Mouse (Mus musculus) central nervous system, embryonic 14 days (tissue): ENCODE measurements around the gene Itgae. TPM values are rescaled to one million over a fixed set of nuclear protein-coding genes. Genes with fewer than 3 reads are reported as not detected.

ENCODE experiments used
- polyA plus RNA-seq: library from polyadenylated mRNA; depleted of rRNA; stranded (reverse); fragments of >200 nt; gene quantifications from 2 replicates; pipeline ENCODE4 v1.2.3, GENCODE M21; 2012; rRNA removed

Itgae gene
- polyA plus RNA-seq = 0.09 and 0.15 TPM in 2 replicates

GRCm38 (mm10) chr11:73090283-73090682 is at the start of gene Itgae:
Gene Itgae, plus strand, starts transcription at chr11:73090583.

GRCm38 (mm10) chr11:73047542-73047996 is 42.8 kb upstream of the Itgae start, which contains the start of gene Ncbp3:
Gene Ncbp3, plus strand, starts transcription at chr11:73047783.

GRCm38 (mm10) chr11:73137591-73138501 is 47.5 kb downstream of the Itgae start, which contains the start of gene Haspin:
Gene Haspin, minus strand, starts transcription at chr11:73138294.

GRCm38 (mm10) chr11:73159957-73160810 is 69.8 kb downstream of the Itgae start, which contains the start of gene P2rx5:
Gene P2rx5, plus strand, starts transcription at chr11:73160421.

GRCm38 (mm10) chr11:73176608-73177508 is 86.5 kb downstream of the Itgae start, which contains the start of the genes Emc6 and Tax1bp3:
Gene Emc6, minus strand, starts transcription at chr11:73177037.
Gene Tax1bp3, plus strand, starts transcription at chr11:73177083.

Other genes with a start within 250 kb of the Itgae start
- 1.2 and 1.8 TPM in 2 replicates for gene Atp2a3, start 129.4 kb upstream of the Itgae start, polyA plus RNA-seq
- gene P2rx1, start 91.5 kb upstream of the Itgae start, polyA plus RNA-seq = 0.36 and 0.37 TPM in 2 replicates
- gene Camkk1, start 71.6 kb upstream of the Itgae start, polyA plus RNA-seq = 18.1 and 18.8 TPM in 2 replicates
- gene Ncbp3, start 42.8 kb upstream of the Itgae start, polyA plus RNA-seq = 7.7 and 7.8 TPM in 2 replicates
- gene Haspin, start 47.7 kb downstream of the Itgae start, polyA plus RNA-seq = 2.8 and 3.5 TPM in 2 replicates
- 0.66 and 0.79 TPM in 2 replicates for gene P2rx5, start 69.8 kb downstream of the Itgae start, polyA plus RNA-seq
- gene Emc6, start 86.5 kb downstream of the Itgae start, polyA plus RNA-seq = 74.7 and 81.5 TPM in 2 replicates
- gene Tax1bp3, start 86.5 kb downstream of the Itgae start, polyA plus RNA-seq = 87.3 and 87.6 TPM in 2 replicates
- gene Ctns, start 108.5 kb downstream of the Itgae start, polyA plus RNA-seq = 22.7 and 24.8 TPM in 2 replicates
- 1.7 and 2.3 TPM in 2 replicates for gene Shpk, start 108.9 kb downstream of the Itgae start, polyA plus RNA-seq
- gene Trpv1, start 143.7 kb downstream of the Itgae start, polyA plus RNA-seq = 0.58 and 1.4 TPM in 2 replicates
- 0.14 and 0.25 TPM in 2 replicates for gene Trpv3, start 176.8 kb downstream of the Itgae start, polyA plus RNA-seq
- 0.92 and 1.2 TPM in 2 replicates for gene Aspa, start 239.0 kb downstream of the Itgae start, polyA plus RNA-seq
- not detected in 2 replicates for gene Gm49340, start 239.2 kb downstream of the Itgae start, polyA plus RNA-seq
- gene Spata22, start 239.2 kb downstream of the Itgae start, polyA plus RNA-seq = 0.13 TPM in 1 of 2 replicates, not detected in the other